Mouse (Mus musculus) bone marrow, adult 2 months (tissue): ENCODE measurements around the gene Ccdc150. TPM values are rescaled to one million over a fixed set of nuclear protein-coding genes. Genes with fewer than 3 reads are reported as not detected.

Experiments used
- H3K27ac ChIP-seq: fragments of 200-500 bp; 2 replicates; pipeline ENCODE4 v1.5.1; 2012; ENCODE audit warnings: low read depth, mild to moderate bottlenecking, control low read depth, inconsistent platforms, low read length; ENCODE audit not compliant: control insufficient read depth, poor library complexity, insufficient read depth
- H3K4me1 ChIP-seq: fragments of 200-500 bp; 2 replicates; pipeline ENCODE4 v1.6.1; 2011; ENCODE audit warnings: low read length; ENCODE audit not compliant: control insufficient read depth, insufficient read depth
- H3K4me3 ChIP-seq: fragments of 200-500 bp; replicated peaks from 2 replicates; pipeline ENCODE3; 2011; ENCODE audit warnings: mild to moderate bottlenecking, low read depth, low read length, control low read depth; ENCODE audit not compliant: control insufficient read depth
- CTCF ChIP-seq: fragments of 200-500 bp; IDR thresholded peaks from 2 replicates; pipeline ENCODE4 v1.5.1; 2011; ENCODE audit warnings: low read length, control low read depth; ENCODE audit not compliant: control insufficient read depth, insufficient read depth
- POLR2A ChIP-seq: fragments of 200-500 bp; IDR thresholded peaks from 2 replicates; pipeline ENCODE4 v1.6.1; 2011; ENCODE audit warnings: low read depth, mild to moderate bottlenecking, control low read depth, low read length, borderline replicate concordance; ENCODE audit not compliant: control insufficient read depth
- WGBS: fragments of 180-500 bp; shearing (Covaris S2); methylation state at CpG from one replicate; pipeline ENCODE4 v1.1.7; 2018; 5-methylcytosine and 5-hydroxymethylcytosine counted together
- polyA plus RNA-seq: library from polyadenylated mRNA; stranded (reverse); fragments of >200 nt; gene quantifications from 2 replicates; pipeline ENCODE4 v1.2.4, GENCODE M21; 2011; ENCODE audit warnings: low replicate concordance; ENCODE audit not compliant: missing spikeins, insufficient read depth, insufficient read length

Ccdc150 gene
- polyA plus RNA-seq, 1 experiment, result 15.8 TPM

GRCm38 (mm10) chr1:54327876-54328545 lies 77.5 kb downstream of the Ccdc150 start:
- H3K27ac ChIP-seq, result no peak overlapping the region

DNA sequence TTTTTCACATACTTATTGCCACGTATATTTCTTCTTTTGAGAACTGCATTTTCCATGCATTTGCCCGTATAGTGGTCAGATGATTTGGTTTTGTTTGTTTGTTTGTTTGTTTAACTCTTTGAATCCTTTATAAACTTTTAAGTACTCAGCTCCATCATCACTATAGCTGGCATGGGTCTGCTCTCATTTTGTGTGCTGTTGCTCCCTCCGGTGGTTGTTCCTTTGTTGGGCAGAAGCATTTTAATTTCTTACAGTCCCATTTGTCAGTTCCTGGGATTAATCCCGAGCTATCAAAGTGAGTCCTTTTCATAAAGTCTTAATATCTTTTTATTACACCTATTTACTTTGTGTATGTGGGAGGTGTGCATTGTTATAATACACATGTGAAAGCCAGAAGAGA lies 82.5 kb downstream of the Ccdc150 start:
- H3K27ac ChIP-seq, result no peak overlapping the region
- TF ChIP-seq CTCF (no peak), POLR2A (no peak)
- no peak overlapping the region for H3K4me3 ChIP-seq
- WGBS, result 55% methylated on average over 4 of the region's 4 CpGs
- no peaks in the 10 kb centered on the region for H3K4me1 ChIP-seq

More at GRCm38 (mm10) chr1:54327876-54328545, 77.5 kb downstream of the Ccdc150 start:
- no peak for TF ChIP-seq POLR2A
- no peak for TF ChIP-seq CTCF
- Histone ChIP-seq H3K4me1 (no peaks in the 10 kb centered on the region), H3K4me3 (no peak overlapping the region)
- 78% methylated on average over 6 of the region's 6 CpGs for WGBS

- H3K4me1 ChIP-seq, result no peaks in the 10 kb centered on the region
- 88% methylated on average over 4 of the region's 4 CpGs for WGBS
- no peak overlapping the region for H3K4me3 ChIP-seq
- H3K27ac ChIP-seq, result no peak overlapping the region
- no peak for TF ChIP-seq POLR2A
- TF ChIP-seq CTCF, result no peak
Observed at GRCm38 (mm10) chr1:54354786-54355185, 104.3 kb downstream of the Ccdc150 start.

GRCm38 (mm10) chr1:54355485-54355884 lies 105.0 kb downstream of the Ccdc150 start:
- Histone ChIP-seq H3K4me3 (no peak overlapping the region), H3K27ac (no peak overlapping the region), H3K4me1 (no peaks in the 10 kb centered on the region)
- WGBS, result 53% methylated on average over 5 of the region's 5 CpGs
- TF ChIP-seq POLR2A (no peak), CTCF (no peak)

DNA sequence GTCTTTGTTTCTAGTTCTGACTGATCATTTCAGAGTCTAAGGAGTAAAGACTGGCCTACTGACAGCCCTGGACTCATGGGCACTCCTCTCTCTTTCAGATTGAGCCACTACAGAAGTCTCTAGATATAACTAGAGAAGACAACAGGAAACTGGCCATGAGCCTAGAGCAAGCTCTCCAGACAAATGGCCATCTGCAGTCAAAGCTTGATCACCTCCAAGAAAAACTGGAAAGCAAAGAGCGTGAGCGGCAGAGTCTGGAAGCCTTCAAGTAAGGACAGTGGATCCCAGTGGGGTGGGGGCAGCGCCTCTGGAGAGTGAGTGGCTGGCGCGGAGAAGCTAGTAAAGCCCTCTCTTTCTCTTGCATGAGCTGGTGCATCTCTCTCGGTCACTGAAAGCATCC lies 106.1 kb downstream of the Ccdc150 start:
- TF ChIP-seq CTCF (no peak), POLR2A (no peak)
- Histone ChIP-seq H3K4me1 (no peaks in the 10 kb centered on the region), H3K4me3 (no peak overlapping the region), H3K27ac (no peak overlapping the region)
- 89% methylated on average over 6 of the region's 6 CpGs for WGBS

DNA sequence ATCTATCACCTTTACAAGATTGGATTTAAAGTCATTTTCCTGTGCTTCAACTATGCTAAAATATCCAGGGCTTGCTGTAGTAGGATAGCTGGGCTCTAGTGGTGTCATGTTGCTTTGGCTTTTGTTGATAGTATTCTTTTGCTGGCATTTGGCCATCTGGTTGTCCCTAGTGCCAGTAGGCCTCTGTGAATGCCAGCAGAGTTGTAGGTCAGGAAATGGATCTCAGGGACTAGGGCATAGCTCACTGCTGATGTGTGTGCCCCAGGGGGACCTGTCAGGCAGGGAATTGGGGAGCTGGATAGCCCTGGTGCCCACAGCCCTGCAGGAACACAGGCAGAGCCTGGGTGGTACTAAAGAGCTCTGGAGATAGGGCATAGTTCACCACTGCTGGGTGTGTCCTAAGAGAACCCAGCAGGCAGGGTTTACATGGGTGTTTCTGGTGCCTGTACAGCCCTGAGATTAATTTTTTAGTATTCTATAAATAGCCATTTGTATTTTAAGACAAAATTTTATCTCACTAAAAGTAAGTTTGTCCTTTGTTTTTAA lies 127.1 kb downstream of the Ccdc150 start:
- TF ChIP-seq CTCF (no peak), POLR2A (no peak)
- Histone ChIP-seq H3K27ac (no peak overlapping the region), H3K4me1 (no peaks in the 10 kb centered on the region), H3K4me3 (no peak overlapping the region)

- 83% methylated on average over 9 of the region's 9 CpGs for WGBS
- no peak for TF ChIP-seq POLR2A
- peak; percentile 46 for TF ChIP-seq CTCF
- Histone ChIP-seq H3K27ac (no peak overlapping the region), H3K4me3 (no peak overlapping the region), H3K4me1 (no peaks in the 10 kb centered on the region)
Observed at GRCm38 (mm10) chr1:54380978-54381914, 130.8 kb downstream of the Ccdc150 start.

- no peak overlapping the region for H3K4me3 ChIP-seq
- TF ChIP-seq CTCF (no peak), POLR2A (no peak)
- no peaks in the 10 kb centered on the region for H3K4me1 ChIP-seq
- no peak overlapping the region for H3K27ac ChIP-seq
- WGBS, result 72% methylated on average over 1 of the region's 1 CpGs
Observed at GRCm38 (mm10) chr1:54384221-54384620, 133.7 kb downstream of the Ccdc150 start.

DNA sequence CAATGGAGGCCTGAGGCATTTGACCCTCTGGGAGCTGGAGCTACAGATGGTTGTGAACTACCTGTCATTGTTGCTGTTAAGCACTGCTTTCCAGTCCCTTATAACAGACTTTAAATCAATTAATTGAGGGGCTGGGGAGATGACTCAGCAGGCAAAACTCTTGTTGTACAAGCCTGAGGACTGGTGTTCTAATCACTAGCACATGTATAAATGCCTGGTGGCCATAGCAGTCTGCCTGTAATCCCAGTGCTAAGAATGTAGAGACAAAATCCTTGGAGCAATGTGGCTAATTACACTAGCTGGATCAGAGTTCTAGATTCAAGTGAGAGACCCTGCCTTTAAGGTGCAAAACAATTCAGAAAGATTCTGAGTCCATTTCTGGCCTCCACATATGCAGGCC lies 152.3 kb downstream of the Ccdc150 start:
- no peak overlapping the region for H3K4me3 ChIP-seq
- no peak for TF ChIP-seq CTCF
- TF ChIP-seq POLR2A, result no peak
- no peak overlapping the region for H3K27ac ChIP-seq

More for the DNA sequence above, 152.3 kb downstream of the Ccdc150 start:
- no peaks in the 10 kb centered on the region for H3K4me1 ChIP-seq

Other genes starting within 250 kb of the Ccdc150 start
- gene Hecw2, start 55.5 kb upstream of the Ccdc150 start, polyA plus RNA-seq, result 0.47 TPM in 2 replicates
- gene Gtf3c3, start 188.3 kb downstream of the Ccdc150 start, polyA plus RNA-seq, result 4.1 and 5.5 TPM in 2 replicates